Mouse (Mus musculus) CD8-positive naive resting alpha-beta T cell, adult 57 days (primary cell): Measurements from ENCODE around the gene Cep55. TPM values are rescaled to one million over a fixed set of nuclear protein-coding genes. Genes with fewer than 3 reads are reported as not detected.

Experiments
- total RNA-seq: library from RNA; stranded (reverse); gene quantifications from one replicate; pipeline ENCODE4 v1.2.4, GENCODE M21; 2023

The Cep55 gene
- total RNA-seq: 0.77 TPM

GRCm38 (mm10) chr19:38054720-38055192 is at the start of gene Cep55:
Cep55 (plus strand) TSS chr19:38055011.

GRCm38 (mm10) chr19:38043281-38043981 is 11.4 kb upstream of the Cep55 start, which contains the start of gene Myof:
Myof (minus strand) TSS chr19:38043577.

GRCm38 (mm10) chr19:38096858-38097758 is 42.3 kb downstream of the Cep55 start, which contains the start of gene Ffar4:
Ffar4 (plus strand) TSS chr19:38097071.

Other genes starting within 250 kb of the Cep55 start
- 6.1 TPM for gene Myof, start 11.4 kb upstream of the Cep55 start, total RNA-seq
- gene Ffar4, start 42.1 kb downstream of the Cep55 start, total RNA-seq: not detected
- gene Rbp4, start 70.3 kb downstream of the Cep55 start, total RNA-seq: not detected
- not detected for gene Pde6c, start 77.8 kb downstream of the Cep55 start, total RNA-seq
- 16.8 TPM for gene Fra10ac1, start 169.1 kb downstream of the Cep55 start, total RNA-seq
- not detected for gene Lgi1, start 209.5 kb downstream of the Cep55 start, total RNA-seq